Mouse (Mus musculus) kidney, postnatal 0 days (tissue): ENCODE results near the gene Arhgap10. TPM values are rescaled to one million over a fixed set of nuclear protein-coding genes. Genes with fewer than 3 reads are reported as not detected.

ENCODE experiments used
- ATAC-seq: fragments of 200-750 bp; cut with Nextera tagmentation; replicated peaks from 2 replicates; pipeline ENCODE4 v1.8.0; 2017; ENCODE audit warnings: low read depth, moderate number of reproducible peaks, moderate TSS enrichment, moderate library complexity; ENCODE audit not compliant: low FRiP score
- DNase-seq: peaks from one replicate; pipeline ENCODE4 v3.0.0-alpha.2; 2016; ENCODE audit warnings: low spot score
- H3K27ac ChIP-seq: fragments of 300-500 bp; sonication (generic); 2 replicates; pipeline ENCODE4 v1.5.1; 2014; ENCODE audit warnings: mild to moderate bottlenecking
- H3K27me3 ChIP-seq: fragments of 300-500 bp; sonication (generic); 2 replicates; pipeline ENCODE4 v1.6.1; 2014; ENCODE audit warnings: low read length, mixed read lengths; ENCODE audit not compliant: insufficient read depth
- H3K36me3 ChIP-seq: fragments of 300-500 bp; sonication (generic); 2 replicates; pipeline ENCODE4 v1.6.1; 2014; ENCODE audit warnings: low read length, mixed read lengths; ENCODE audit not compliant: insufficient read depth
- H3K4me1 ChIP-seq: fragments of 300-500 bp; sonication (generic); replicated peaks from 2 replicates; pipeline ENCODE4 v1.6.1; 2014; ENCODE audit warnings: antibody characterized with exemption, low read length, mixed read lengths; ENCODE audit not compliant: insufficient read depth
- H3K4me2 ChIP-seq: fragments of 300-500 bp; sonication (generic); 2 replicates; pipeline ENCODE4 v1.6.1; 2014; ENCODE audit warnings: mild to moderate bottlenecking, low read length, moderate library complexity, mixed read lengths
- H3K4me3 ChIP-seq: fragments of 300-500 bp; sonication (generic); replicated peaks from 2 replicates; pipeline ENCODE4 v1.5.1; 2014; ENCODE audit warnings: low read depth, low read length
- H3K9ac ChIP-seq: fragments of 300-500 bp; sonication (generic); 2 replicates; pipeline ENCODE4 v1.6.1; 2014; ENCODE audit warnings: low read depth, low read length
- H3K9me3 ChIP-seq: fragments of 300-500 bp; sonication (generic); replicated peaks from 2 replicates; pipeline ENCODE4 v1.6.1; 2016; ENCODE audit warnings: low read length, inconsistent platforms, mixed read lengths
- CTCF ChIP-seq: IDR thresholded peaks from 2 replicates; pipeline ENCODE4 v1.5.1; 2016; ENCODE audit warnings: antibody characterized with exemption, low read depth, mild to moderate bottlenecking, moderate library complexity
- WGBS: fragments of 180-500 bp; shearing (Covaris S2); extraction: QIAGEN DNeasy Blood & Tissue Kit; methylation state at CpG from one replicate; pipeline ENCODE4 v1.1.7; 2014; 5-methylcytosine and 5-hydroxymethylcytosine counted together
- polyA plus RNA-seq: library from polyadenylated mRNA; unstranded; fragments of >200 nt; fragmentation: Nextera tagmentation; extraction: Ambion mirVana; gene quantifications from 2 replicates; pipeline ENCODE4 v1.2.1, GENCODE M21; 2015

The Arhgap10 gene
- polyA plus RNA-seq, 1 experiment from 2014 or later, result 26.6 TPM

DNA sequence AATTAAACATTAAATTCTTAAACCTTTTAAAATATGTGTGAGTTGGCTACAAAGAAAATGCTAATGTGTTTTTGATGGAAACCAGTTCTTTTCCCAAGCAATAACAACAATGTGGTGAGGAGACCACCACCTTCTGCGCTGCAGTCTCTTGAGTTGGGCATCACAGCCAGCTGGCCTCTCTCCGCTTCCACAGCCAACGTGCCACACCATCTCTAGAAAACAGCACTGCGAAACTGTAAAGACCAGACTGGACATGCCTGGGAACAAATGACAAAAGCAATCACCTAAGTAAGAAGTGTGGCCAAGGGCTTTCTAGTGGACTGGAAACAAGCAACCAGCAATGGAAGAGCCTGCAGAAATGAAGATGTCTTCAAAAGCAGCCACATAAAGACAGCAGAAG lies 195.9 kb downstream of the Arhgap10 start:
- Histone ChIP-seq H3K4me2 (no peak overlapping the region), H3K4me1 (no peaks in the 10 kb centered on the region), H3K9me3 (no peaks in the 10 kb centered on the region), H3K27ac (no peak overlapping the region), H3K36me3 (no peaks in the 10 kb centered on the region), H3K4me3 (no peak overlapping the region), H3K9ac (no peak overlapping the region), H3K27me3 (no peaks in the 10 kb centered on the region)
- DNase-seq (no peak), ATAC-seq (no peak)
- 95% methylated on average over 4 of the region's 4 CpGs for whole genome bisulfite sequencing
- TF ChIP-seq CTCF, result no peak

GRCm38 (mm10) chr8:77318590-77318989 lies 199.2 kb downstream of the Arhgap10 start:
- no peak for ATAC-seq
- no peak for DNase-seq
- Histone ChIP-seq H3K4me3 (no peak overlapping the region), H3K9ac (no peak overlapping the region), H3K4me1 (no peaks in the 10 kb centered on the region), H3K4me2 (no peak overlapping the region), H3K27ac (no peak overlapping the region), H3K36me3 (no peaks in the 10 kb centered on the region), H3K9me3 (no peaks in the 10 kb centered on the region), H3K27me3 (no peaks in the 10 kb centered on the region)
- no peak for TF ChIP-seq CTCF
- 71% methylated on average over 9 of the region's 9 CpGs for WGBS

GRCm38 (mm10) chr8:77317771-77318170 lies 200.0 kb downstream of the Arhgap10 start:
- Histone ChIP-seq H3K4me3 (no peak overlapping the region), H3K27ac (no peak overlapping the region), H3K9me3 (no peaks in the 10 kb centered on the region), H3K4me1 (no peaks in the 10 kb centered on the region), H3K9ac (no peak overlapping the region), H3K27me3 (no peaks in the 10 kb centered on the region), H3K36me3 (no peaks in the 10 kb centered on the region), H3K4me2 (no peak overlapping the region)
- DNase-seq (no peak), ATAC-seq (no peak)
- no peak for TF ChIP-seq CTCF
- 91% methylated on average over 2 of the region's 2 CpGs for WGBS

DNA sequence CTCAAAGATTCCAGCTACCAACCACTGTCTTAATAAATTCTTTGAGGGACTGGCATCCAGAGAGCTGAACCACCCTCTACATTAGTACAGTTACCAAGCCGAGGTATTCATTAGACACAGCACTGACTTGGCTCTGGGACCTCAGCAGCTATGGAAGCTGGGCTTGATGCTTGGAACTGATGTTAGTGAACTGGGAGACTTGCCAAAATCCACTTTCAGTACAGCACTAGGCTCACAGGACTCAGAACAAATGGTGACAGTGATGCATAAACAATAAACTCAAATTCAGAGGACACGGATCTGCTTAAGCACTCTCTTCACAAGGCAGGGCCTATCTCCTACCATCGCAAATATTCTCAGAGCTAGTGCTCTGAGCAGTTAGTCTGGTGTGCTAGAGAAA lies 204.8 kb downstream of the Arhgap10 start:
- Histone ChIP-seq H3K9ac (no peak overlapping the region), H3K9me3 (no peaks in the 10 kb centered on the region), H3K27me3 (no peaks in the 10 kb centered on the region), H3K4me3 (no peak overlapping the region), H3K4me2 (no peak overlapping the region), H3K4me1 (no peaks in the 10 kb centered on the region), H3K36me3 (peaks cover 6% of the 10 kb centered on the region; the same call in 1 of the 2 replicates), H3K27ac (no peak overlapping the region)
- WGBS, result 67% methylated on average over 3 of the region's 3 CpGs
- no peak for TF ChIP-seq CTCF
- peak; percentile 28 for DNase-seq
- no peak for ATAC-seq

- Histone ChIP-seq H3K9ac (no peak overlapping the region), H3K4me3 (no peak overlapping the region)
Observed at GRCm38 (mm10) chr8:77311762-77312161, 206.0 kb downstream of the Arhgap10 start.

GRCm38 (mm10) chr8:77310541-77310940 lies 207.2 kb downstream of the Arhgap10 start:
- no peaks in the 10 kb centered on the region for H3K9me3 ChIP-seq
- 91% methylated on average over 10 of the region's 10 CpGs for WGBS
- ATAC-seq (no peak), DNase-seq (no peak)
- no peak for TF ChIP-seq CTCF
- no peaks in the 10 kb centered on the region for H3K4me1 ChIP-seq
- no peak overlapping the region for H3K27ac ChIP-seq
- no peak overlapping the region for H3K9ac ChIP-seq
- no peak overlapping the region for H3K4me2 ChIP-seq
- H3K27me3 ChIP-seq, result no peaks in the 10 kb centered on the region
- peaks cover 6% of the 10 kb centered on the region; the same call in 1 of the 2 replicates for H3K36me3 ChIP-seq
- H3K4me3 ChIP-seq, result no peak overlapping the region

More at GRCm38 (mm10) chr8:77311762-77312161, 206.0 kb downstream of the Arhgap10 start:
- H3K4me1 ChIP-seq, result no peaks in the 10 kb centered on the region
- H3K27me3 ChIP-seq, result no peaks in the 10 kb centered on the region
- H3K36me3 ChIP-seq, result peaks cover 6% of the 10 kb centered on the region; the same call in 1 of the 2 replicates
- H3K9me3 ChIP-seq, result no peaks in the 10 kb centered on the region
- DNase-seq (peak; percentile 33), ATAC-seq (no peak)
- no peak overlapping the region for H3K27ac ChIP-seq
- peak; percentile 58 for TF ChIP-seq CTCF
- 78% methylated on average over 6 of the region's 6 CpGs for WGBS
- no peak overlapping the region for H3K4me2 ChIP-seq

DNA sequence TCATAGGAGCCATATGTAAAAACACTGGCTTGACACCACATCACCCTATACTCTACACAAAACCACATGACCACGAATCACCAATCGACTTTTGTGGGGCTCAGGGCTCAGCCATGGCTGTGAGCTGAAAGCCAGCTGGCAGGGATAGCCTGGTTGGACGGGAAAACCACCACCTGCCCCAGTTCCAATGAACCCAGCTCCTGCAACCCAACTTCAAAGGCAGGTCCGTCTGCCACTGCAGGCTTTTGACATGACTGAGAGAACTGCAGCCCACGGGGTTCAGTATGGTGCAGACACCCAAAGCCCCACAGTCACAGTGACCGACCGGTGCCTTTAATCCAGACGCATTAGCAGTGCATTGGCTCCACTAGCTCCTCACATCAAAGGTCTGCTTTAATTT lies 207.7 kb downstream of the Arhgap10 start:
- H3K27me3 ChIP-seq, result no peaks in the 10 kb centered on the region
- H3K36me3 ChIP-seq, result peaks cover 6% of the 10 kb centered on the region; the same call in 1 of the 2 replicates
- no peaks in the 10 kb centered on the region for H3K9me3 ChIP-seq
- no peak for TF ChIP-seq CTCF
- no peak overlapping the region for H3K4me2 ChIP-seq
- no peak for DNase-seq
- H3K4me1 ChIP-seq, result no peaks in the 10 kb centered on the region
- 80% methylated on average over 8 of the region's 8 CpGs for WGBS
- ATAC-seq, result no peak
- H3K27ac ChIP-seq, result no peak overlapping the region
- no peak overlapping the region for H3K9ac ChIP-seq
- H3K4me3 ChIP-seq, result no peak overlapping the region
